Mouse (Mus musculus): ENCODE results near the gene Slc25a44.
"Not testable (repeated sequence)": the region's sequence is repeated elsewhere in the genome, so short reads cannot be mapped to it uniquely, and the experiment has no call there.

Gene Slc25a44

DNA sequence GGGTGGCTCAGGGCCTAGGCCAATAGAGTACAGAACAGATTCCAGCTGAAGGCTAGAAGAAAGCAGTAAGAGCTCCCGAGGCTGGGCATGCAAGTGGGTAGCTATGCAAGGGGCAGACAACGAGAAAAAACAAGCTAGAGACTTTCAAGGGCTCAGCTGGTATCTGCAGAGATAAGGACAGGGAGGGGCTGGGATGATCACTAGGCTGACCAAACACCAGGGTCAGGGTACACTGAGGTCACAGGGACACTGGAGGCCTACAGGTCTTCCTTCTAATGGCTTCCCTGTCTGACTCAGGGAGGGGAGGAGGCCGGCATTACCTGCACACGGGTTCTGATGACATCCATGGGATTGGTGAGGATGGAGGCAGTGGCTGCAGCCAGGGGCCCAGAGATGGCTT is 9.3 kb downstream of the Slc25a44 start:
- no peak for DNase-seq (ENCODE audit: low read depth)

DNA sequence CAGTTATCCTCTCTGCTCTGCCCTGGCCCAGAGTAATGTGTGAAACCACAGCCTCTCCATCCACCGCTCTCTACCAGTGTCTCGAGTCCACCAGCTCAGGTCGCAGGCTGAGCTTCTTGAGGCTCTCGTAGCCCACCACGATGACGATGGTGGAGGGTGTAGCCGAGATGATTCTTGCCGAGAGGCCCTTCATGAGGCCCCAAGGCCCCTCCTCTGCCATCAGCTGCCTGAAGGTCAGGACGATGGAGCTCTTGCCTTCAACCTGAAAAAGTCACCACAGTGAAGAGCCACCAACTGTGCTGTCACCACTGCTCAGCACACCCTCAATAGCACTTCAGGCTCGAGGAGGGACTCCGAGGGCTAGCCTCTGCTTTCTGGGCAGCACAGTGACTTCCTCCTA is 12.3 kb downstream of the Slc25a44 start:
- no peak for DNase-seq (ENCODE audit: low read depth)

DNA sequence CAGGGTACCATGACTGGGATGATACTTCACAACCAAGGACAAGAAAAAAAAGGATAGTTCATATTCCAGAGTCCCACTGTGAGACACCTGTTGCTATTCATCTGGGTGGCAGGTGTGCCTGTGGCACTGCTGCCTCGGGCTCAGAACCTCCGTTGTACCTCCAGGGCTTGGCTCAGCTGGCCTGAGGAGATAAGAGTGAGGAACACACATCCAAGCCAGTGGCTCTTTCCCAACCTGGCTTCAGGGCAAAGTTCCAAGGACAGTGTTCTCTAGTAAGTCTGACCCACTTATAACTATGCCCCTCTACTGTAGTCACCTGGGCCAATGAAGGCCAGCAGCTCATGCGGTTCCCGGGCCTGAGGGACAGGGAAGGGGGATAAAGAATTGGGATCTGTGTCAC is 13.3 kb downstream of the Slc25a44 start:
- no peak for DNase-seq (ENCODE audit: low read depth)

DNA sequence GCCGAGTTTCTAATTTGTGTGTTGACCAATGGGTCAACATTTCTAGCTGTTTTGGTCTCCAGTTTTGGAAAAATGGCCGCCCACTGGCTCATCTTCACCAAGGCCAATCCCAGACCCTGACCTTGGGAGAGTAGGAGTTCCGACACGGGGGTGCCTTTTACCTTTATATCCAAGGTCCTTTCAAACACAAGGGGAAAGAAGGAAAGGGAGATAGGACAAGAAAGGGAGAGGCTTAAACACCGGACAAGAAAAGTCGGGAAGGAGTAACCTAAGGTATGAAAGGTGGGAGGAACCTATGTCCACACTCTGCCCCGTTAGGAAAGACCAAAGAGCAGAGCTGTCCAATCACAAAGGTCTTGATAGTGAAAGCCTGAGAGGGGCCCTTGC is 14.3 kb downstream of the Slc25a44 start:
- DNase-seq (ENCODE audit: low read depth): no peak

DNA sequence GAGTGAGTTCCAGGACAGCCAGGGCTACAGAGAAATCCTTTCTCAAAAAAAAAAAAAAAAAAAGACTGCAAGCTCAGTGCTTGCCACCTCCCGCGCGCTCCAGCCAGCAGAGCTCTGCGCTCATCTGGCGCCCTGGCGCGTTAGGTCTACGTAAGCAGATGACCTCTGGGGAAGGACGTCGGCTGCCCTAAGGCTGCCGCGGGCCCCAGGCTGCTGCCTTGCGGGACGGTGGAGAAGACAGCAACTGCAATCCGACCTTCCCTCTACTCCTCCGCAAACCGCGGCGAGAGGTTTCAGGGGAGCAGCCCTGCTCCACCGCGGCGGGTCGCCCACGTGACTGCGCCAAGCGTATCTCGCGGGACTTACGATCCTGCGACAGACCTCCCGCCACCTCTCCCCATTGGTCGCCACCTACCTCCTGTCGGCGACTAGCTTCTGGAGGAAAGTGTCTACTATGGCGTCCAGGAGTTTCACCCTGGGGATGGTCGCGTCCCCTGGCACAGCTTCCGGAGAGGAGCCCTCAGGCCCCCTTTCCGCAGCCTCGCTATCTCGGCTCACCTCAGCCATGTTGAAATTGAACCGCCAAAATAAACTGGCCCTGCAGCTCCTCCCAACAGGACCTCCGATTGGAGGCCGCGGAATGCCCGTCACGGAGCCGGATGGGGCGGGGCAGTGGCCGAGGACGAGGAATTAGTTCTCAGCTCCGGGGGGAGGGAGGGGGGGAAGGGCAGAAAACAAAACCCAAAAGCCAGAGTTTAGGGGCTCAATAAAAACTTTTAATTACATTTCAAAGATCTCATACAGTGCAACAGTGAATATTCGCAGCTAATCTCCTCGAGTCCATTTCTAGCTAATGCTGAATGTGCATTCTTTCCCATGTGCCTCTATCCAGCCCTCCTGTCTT is 14.9 kb downstream of the Slc25a44 start, which contains the start of gene Pmf1:
TSS of gene Pmf1 (minus strand) at position 591 of the 904 bp plus-strand sequence.
- peak; percentile 97 for DNase-seq (ENCODE audit: low read depth)

DNA sequence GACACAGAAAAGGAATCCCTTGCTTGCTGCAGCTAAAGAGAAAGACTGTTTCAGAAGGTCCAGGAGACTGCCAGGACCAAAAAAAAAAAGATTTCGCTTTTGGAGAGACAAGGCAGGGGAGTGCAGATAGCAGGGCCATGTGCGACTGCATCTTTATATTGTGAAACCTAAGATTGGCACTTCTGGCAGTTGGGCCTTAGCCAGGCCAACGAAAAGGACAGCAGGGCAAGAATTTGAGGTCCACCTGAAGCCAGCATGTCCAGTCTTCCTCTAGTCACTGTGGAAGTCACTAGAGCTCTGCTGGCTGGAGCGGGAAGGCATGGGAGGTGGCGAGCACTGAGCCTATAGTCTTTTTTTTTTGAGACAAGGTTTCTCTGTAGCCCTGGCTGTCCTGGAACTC is 16.0 kb downstream of the Slc25a44 start:
- DNase-seq (ENCODE audit: low read depth): peak; percentile 19

DNA sequence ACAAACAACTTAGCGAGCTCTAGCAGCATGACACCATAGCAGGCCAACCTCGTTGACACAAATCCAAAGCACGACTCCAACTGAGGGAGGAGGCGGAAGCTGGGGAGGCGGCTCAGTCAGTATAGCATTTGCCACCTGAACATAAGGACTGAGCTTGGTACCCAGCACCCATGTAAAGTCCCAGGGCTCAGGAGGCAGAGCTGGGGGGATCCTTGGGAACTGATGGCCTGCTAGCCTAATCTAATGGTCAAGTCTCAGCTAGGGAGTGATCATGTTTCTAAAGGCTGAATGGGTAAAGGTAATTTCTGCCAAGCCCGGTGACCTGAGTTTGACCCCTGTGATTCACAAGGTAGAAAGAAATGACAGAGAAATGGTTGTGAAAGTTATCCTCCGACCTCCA is 17.4 kb downstream of the Slc25a44 start:
- no peak for DNase-seq (ENCODE audit: low read depth)

DNA sequence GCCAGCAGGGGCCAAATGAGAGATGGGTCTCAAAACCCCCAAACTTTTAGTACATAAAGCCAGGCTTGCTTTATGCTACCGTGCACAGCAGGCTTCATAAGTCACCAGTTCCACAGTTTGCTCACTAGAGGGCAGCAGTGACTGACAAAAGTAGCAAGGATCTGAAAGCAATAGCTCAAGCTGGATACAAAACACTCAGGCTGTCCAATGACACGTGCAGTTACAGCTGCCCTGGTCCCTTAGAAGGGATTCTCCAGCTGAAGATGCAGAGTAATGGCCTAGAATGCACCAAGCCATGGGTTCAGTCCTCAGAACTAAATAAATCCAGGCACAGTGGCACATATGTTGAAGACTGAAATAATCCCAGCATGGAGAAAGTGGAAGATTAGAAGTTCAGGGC is 17.8 kb downstream of the Slc25a44 start:
- peak; percentile 93 for DNase-seq (ENCODE audit: low read depth)

DNA sequence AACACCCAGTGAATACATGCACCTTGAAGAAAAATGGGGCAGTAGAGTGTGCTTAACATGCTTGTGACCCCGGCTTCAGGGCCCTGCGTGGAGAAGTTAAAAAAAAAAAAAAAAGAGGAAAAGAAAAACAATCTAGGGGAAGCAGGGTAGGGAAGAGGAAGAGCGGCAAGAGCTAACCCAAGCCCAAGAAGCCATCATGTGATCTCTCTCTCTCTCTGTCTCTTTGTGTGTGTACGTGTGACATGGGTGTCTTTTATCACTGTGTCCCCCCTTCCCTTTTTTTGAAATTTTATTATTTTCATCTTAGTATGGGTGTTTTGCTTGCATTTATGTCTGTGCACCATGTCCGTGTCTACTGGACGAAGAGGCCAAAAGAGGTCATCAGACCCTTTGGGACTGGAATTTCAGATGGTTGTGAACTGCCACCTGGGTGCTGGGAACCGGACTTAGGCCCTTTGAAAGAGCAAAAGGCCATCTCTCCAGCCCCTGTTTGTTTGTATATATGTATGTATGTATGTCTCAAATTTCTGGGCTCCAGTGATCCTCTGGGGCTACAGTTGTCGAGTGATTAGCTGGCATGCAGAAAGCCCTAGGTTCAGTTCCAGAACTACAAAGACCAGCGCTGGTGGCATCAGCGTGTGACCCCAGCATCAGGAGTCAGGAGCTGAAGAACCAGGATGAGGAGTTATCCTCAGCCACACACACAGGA is 21.3 kb downstream of the Slc25a44 start:
- DNase-seq (ENCODE audit: low read depth): no peak

DNA sequence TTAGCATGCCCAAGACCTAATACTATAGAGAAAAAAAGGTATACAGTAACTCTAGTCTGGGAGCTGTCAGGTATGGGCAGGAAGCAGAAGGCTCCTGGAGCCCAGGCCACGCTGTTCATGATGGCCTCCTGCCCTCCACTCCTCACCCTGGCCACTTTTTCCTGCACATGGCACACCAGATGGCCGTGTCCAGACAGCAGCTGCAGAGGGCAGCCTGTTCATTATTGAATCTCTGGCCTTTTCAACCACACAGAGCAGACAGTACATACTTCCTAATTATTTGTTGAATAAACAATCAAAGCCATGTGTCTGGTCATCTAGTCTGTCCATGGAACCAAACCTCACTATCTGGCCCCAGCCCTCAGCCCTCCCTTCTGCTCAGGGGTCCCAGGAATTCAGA is 26.3 kb downstream of the Slc25a44 start:
- no peak for DNase-seq (ENCODE audit: low read depth)

DNA sequence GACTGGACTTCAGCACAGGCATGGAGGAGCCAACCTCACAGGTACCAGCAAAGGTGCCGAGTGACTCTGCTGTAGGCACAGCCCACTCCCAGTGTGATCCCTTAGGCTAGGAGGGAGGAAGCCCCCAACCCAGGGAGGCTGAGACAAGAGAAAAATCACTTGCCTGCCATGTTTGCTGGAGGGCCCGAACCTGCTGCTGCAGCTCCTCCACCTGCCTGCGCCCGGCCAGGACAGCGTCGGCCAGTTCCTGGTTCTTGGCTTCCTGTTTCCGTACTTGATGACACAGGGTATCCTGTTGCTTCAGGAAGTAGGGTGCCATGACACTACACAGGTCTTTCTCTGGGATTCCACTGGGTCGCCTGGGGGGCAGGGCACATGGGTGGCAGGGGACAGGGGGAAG is 29.2 kb downstream of the Slc25a44 start:
- no peak for DNase-seq (ENCODE audit: low read depth)

DNA sequence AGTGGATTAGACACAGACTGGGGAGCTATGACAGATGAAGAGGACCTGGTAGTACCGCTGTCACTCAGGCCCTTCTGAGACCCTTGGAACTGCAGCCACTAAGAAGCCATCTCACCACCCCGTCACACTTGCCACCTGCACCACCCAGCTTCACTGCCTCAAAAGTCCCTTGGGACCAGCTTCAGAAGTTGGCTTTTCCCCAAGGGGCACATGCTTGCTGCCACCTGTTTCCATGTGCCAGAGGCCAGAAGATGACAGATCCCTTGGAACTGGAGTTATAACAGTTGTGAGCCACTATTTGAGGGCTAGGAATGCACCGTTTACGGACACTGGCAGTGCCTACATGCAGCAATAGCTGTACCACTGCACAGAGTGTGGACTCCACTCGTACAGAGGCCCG is 29.7 kb downstream of the Slc25a44 start:
- no peak for DNase-seq (ENCODE audit: low read depth)

DNA sequence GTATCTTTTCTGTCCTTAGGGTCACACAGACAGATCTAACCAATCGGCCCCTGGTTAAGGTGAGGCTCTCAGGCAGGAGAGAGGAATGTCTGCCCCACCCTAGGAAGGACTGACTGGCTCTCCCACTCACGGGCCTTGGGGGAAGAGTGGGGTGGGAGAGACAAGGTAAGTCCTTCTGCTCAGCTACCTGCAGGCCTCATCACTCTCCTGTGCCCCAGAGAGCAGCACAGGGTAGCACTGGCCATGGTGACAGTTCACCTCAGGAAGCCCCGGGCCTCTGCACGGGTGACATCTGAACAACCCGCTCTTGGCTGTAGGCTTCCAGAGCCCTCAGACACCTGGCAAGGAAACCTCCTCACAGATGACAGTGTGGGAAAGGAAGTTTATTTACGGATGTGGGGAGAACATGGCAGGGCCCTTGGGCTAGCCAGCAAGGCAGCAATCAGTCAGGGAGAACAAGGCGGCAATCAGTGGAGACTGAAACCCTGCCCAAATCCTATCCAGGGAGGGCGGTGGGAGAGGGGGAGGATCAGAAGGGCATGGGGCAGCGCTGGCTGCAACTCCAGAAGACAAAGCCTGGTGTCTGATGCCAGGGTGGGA is 31.1 kb downstream of the Slc25a44 start:
- no peak for DNase-seq (ENCODE audit: low read depth)

DNA sequence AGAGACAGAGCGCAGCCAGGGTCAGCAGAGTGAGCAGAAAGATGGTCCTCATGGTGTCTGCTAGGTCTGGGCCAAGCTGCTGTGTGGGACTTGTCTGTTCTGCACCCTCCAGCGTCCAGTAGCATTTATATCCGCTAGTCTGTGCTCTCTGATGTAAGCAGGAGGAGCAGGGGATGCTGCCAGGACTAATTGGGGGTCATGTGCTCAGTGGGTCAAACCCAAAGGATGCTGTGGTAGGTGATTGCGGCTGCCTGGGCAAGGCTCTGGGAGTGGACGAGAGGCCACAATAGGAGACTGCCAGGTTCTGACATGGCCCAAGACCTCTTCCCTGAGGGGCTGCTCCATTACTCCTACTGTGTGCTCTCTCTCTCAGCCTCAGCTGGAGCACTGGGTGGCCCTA is 40.6 kb downstream of the Slc25a44 start, which contains the start of gene Bglap:
TSS of gene Bglap (minus strand) at position 101 of the 400 bp plus-strand sequence.
- no peak for DNase-seq (ENCODE audit: low read depth)

DNA sequence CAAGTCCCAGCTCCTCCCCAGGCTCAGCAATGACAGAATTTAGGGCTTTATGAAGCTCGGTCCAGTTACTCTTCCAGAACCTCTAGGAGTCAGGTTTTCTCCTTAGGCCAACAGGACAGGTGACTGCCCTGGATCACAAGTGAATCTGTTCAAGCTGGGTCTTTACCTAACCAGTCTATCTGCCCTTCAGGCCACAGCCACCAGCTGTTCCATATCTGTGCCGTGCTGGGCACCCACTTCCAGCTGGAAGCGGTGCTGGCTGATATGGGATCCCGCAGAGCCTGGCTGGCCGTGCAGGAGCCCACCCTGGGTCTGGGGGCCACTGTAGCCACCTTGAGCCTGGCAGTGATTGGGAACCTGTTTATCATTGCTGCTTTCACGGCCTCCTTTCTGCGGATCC is 42.6 kb downstream of the Slc25a44 start:
- DNase-seq (ENCODE audit: low read depth): not testable (repeated sequence)

DNA sequence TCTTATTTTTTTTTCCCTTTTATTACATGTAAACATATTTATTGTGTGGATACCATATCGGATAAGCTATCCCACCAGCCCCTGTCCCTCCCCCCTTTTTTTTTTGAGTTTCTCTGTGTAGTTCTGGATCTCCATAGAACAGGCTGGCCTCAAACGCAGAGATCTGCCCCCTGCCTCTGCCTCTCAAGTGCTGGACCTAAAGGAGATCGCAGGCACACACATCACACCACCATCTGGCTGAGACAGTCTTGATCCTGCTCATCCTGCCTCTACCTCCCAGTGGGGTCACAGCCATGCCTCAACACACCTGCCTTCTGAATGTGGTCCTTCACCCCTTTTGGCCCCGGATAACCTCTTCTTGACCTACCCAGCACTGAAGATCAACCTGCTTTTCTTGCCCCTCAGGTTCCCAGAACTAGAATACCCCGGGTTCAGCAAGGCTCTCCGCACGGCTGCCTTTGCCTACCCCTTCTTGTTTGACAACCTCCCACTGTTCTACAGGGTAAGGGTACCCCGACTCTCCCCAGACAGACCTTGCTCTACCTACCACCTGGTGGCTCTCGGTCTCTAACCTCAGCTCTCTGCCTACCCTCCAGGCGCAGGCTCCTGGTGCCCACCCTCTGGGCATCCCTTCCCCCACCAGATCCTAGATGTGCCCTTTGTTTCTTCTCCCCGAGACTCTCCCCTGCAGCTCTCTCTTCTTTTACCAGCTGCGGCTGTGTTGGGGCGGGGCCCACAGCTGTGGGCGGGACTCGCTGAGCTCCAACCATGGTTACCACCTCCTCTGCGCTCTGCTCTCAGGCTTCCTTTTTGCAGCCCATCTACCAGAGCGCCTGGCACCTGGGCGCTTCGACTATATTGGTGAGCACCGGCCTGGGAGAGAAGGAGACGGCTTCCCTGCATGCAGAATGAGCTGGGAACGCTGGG is 43.3 kb downstream of the Slc25a44 start:
- not testable (repeated sequence) for DNase-seq (ENCODE audit: low read depth)

DNA sequence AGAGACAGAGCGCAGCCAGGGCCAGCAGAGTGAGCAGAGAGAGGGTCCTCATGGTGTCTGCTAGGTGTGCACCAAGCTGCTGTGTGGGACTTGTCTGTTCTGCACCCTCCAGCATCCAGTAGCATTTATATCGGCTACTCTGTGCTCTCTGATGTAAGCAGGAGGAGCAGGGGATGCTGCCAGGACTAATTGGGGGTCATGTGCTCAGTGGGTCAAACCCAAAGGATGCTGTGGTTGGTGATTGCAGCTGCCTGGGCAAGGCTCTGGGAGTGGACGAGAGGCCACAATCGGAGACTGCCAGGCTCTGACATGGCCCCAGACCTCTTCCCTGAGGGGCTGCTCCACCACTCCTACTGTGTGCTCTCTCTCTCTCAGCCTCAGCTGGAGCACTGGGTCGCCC is 46.3 kb downstream of the Slc25a44 start, which contains the start of gene Bglap2:
TSS of gene Bglap2 (minus strand) at position 101 of the 400 bp plus-strand sequence.
- peak; percentile 14 for DNase-seq (ENCODE audit: low read depth)

DNA sequence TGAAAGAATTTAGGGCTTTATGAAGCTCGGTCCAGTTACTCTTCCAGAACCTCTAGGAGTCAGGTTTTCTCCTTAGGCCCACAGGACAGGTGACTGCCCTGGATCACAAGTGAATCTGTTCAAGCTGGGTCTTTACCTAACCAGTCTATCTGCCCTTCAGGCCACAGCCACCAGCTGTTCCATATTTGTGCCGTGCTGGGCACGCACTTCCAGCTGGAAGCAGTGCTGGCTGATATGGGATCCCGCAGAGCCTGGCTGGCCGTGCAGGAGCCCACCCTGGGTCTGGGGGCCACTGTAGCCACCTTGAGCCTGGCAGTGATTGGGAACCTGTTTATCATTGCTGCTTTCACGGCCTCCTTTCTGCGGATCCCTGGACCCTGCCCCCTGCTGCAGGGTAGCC is 48.3 kb downstream of the Slc25a44 start:
- not testable (repeated sequence) for DNase-seq (ENCODE audit: low read depth)

DNA sequence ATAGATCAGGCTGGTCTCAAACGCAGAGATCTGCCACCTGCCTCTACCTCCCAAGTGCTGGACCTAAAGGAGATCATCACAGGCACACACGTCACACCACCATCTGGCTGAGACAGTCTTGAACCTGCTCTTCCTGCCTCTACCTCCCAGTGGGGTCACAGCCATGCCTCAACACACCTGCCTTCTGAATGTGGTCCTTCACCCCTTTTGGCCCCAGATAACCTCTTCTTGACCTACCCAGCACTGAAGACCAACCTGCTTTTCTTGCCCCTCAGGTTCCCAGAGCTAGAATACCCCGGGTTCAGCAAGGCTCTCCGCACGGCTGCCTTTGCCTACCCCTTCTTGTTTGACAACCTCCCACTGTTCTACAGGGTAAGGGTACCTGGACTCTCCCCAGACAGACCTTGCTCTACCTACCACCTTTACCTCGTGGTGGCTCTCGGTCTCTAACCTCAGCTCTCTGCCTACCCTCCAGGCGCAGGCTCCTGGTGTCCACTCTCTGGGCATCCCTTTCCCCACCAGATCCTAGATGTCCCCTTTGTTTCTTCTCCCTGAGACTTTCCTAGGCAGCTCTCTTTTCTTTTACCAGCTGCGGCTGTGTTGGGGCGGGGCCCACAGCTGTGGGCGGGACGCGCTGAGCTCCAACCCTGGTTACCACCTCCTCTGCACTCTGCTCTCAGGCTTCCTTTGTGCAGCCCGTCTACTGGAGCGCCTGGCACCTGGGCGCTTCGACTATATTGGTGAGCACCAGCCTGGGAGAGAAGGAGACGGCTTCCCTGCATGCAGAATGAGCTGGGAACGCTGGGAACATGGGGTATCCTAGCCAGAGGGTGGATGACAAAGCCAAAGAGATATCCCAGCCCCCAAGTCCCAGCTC is 49.0 kb downstream of the Slc25a44 start:
- not testable (repeated sequence) for DNase-seq (ENCODE audit: low read depth)

DNA sequence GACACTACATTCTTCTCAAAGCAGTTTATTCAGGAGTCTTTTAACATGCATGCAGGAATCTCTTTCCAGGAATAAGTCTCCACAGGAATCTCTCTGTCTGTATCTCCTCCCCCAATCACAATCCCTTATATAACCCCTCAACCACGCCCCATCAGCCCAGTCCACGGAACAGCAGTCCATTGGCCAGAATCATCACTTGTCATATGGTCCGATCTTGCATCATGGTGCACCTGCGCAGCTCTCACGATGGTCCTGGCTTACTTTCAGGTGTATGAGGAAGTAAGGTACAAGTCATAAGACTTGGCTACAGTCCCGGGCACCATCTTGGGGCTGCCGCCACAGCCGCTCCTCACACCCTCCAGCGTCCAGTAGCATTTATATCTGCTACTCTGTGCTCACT is 52.3 kb downstream of the Slc25a44 start, which contains the start of gene Bglap3:
TSS of gene Bglap3 (minus strand) at position 101 of the 400 bp plus-strand sequence.
- not testable (repeated sequence) for DNase-seq (ENCODE audit: low read depth)
